Mouse (Mus musculus) kidney, adult 2 months (tissue): ENCODE data around the gene Ube2q1.

Source experiments
- CTCF ChIP-seq: fragments of 200-500 bp; conservative IDR thresholded peaks from 2 replicates; pipeline ENCODE4 v1.5.1; 2011; ENCODE audit warnings: low read depth, mild to moderate bottlenecking, control low read depth, low read length, moderate library complexity, mixed read lengths; ENCODE audit not compliant: insufficient read depth, insufficient read length
- POLR2A ChIP-seq: fragments of 200-500 bp; IDR thresholded peaks from one replicate; pipeline ENCODE4 v1.6.1; 2011; ENCODE audit warnings: low read depth, low read length, control low read depth

- TF ChIP-seq POLR2A (no peak), CTCF (no peak)
These were observed 21.1 kb upstream of the Ube2q1 start for GRCm38 (mm10) chr3:89752307-89752706.
